7 mouse cellular contexts compared by ENCODE assay signal in genomic region chr5:134747512-134747893, GRCm38 (mm10). TPM values are rescaled to one million over a fixed set of nuclear protein-coding genes. Genes with fewer than 3 reads are reported as not detected.
DNase-seq lines count a peak whose midpoint lies in the region; ATAC-seq and TF ChIP-seq lines count a peak whose summit lies in the region.

No protein-coding gene starts in this region.

- H3K4me1 ChIP-seq in forebrain, embryonic 11.5 days (replicated peaks; ENCODE audit: control insufficient read depth, insufficient read depth, low read length), result peaks cover 5% of the 10 kb centered on the region; the same call in 1 of the 2 replicates
- peaks cover 21% of the 10 kb centered on the region for H3K4me1 ChIP-seq in heart, embryonic 15.5 days (replicated peaks)
- H3K4me1 ChIP-seq in liver, adult 2 months (ENCODE audit: control insufficient read depth, insufficient read depth, low read length), result peaks cover 4% of the 10 kb centered on the region; the same call in 1 of the 2 replicates
- H3K4me1 ChIP-seq in neural tube, embryonic 12.5 days, result peaks cover 11% of the 10 kb centered on the region

- H3K4me3 ChIP-seq in forebrain, embryonic 11.5 days (ENCODE audit: low read depth, low read length), result peak overlapping the region; percentile 33
- H3K4me3 ChIP-seq in heart, embryonic 15.5 days, result peak overlapping the region; percentile 57
- H3K4me3 ChIP-seq in liver, adult 2 months (ENCODE audit: insufficient read depth, low read depth, low read length), result no peak overlapping the region
- H3K4me3 ChIP-seq in neural tube, embryonic 12.5 days, result peak overlapping the region; percentile 36

- peaks cover 2% of the 10 kb centered on the region; the same call in 1 of the 2 replicates for H3K27me3 ChIP-seq in forebrain, embryonic 11.5 days (ENCODE audit: control insufficient read depth, insufficient read depth, low read length)
- peaks cover 17% of the 10 kb centered on the region for H3K27me3 ChIP-seq in heart, embryonic 15.5 days
- H3K27me3 ChIP-seq in liver, adult 2 months (ENCODE audit: control insufficient read depth, insufficient read depth, low read length), result no peaks in the 10 kb centered on the region
- 0 out of 2 replicates have a peak, but pooled peaks cover 9% of the 10 kb centered on the region for H3K27me3 ChIP-seq in neural tube, embryonic 12.5 days (replicated peaks)

- H3K36me3 ChIP-seq in forebrain, embryonic 11.5 days (ENCODE audit: control insufficient read depth, insufficient read depth, low read length), result no peaks in the 10 kb centered on the region
- no peaks in the 10 kb centered on the region for H3K36me3 ChIP-seq in heart, embryonic 15.5 days
- no peaks in the 10 kb centered on the region for H3K36me3 ChIP-seq in liver, adult 2 months (ENCODE audit: control insufficient read depth, insufficient read depth, low read length)
- H3K36me3 ChIP-seq in neural tube, embryonic 12.5 days, result no peaks in the 10 kb centered on the region

- TF ChIP-seq CTCF in liver, adult 2 months (IDR thresholded peaks at IDR 0.05; ENCODE audit: low read depth, low read length), result no peak

- TF ChIP-seq POLR2A in liver, adult 2 months (IDR thresholded peaks at IDR 0.05; ENCODE audit: extremely low read depth, insufficient read depth, low read length), result no peak

- no peaks in the 10 kb centered on the region for H3K9me3 ChIP-seq in forebrain, embryonic 11.5 days (ENCODE audit: control insufficient read depth, low read length)
- no peaks in the 10 kb centered on the region for H3K9me3 ChIP-seq in heart, embryonic 15.5 days (replicated peaks)
- H3K9me3 ChIP-seq in neural tube, embryonic 12.5 days, result no peaks in the 10 kb centered on the region

- ATAC-seq in forebrain, embryonic 11.5 days (replicated peaks; ENCODE audit: low FRiP score), result peak; percentile 74
- peak; percentile 87 for ATAC-seq in heart, embryonic 15.5 days (replicated peaks; ENCODE audit: insufficient number of reproducible peaks, insufficient read depth, low FRiP score, low read depth)
- peak; percentile 66 for ATAC-seq in neural tube, embryonic 12.5 days (ENCODE audit: low FRiP score, low read depth)

- DNase-seq in cerebellum, adult 11-12 months, result peak; percentile 43
- DNase-seq in forebrain, embryonic 11.5 days (ENCODE audit: low spot score), result peak; percentile 63
- peak; percentile 92 for DNase-seq in kidney, postnatal 10 days
- no peak for DNase-seq in liver, adult 2 months (ENCODE audit: extremely low read depth, low read depth, low spot score)
- peak; percentile 58 for DNase-seq in urinary bladder, adult 2 months (ENCODE audit: low spot score)

- H3K4me2 ChIP-seq in forebrain, embryonic 11.5 days (ENCODE audit: low read depth, low read length, severe bottlenecking), result peak overlapping the region; percentile 73
- H3K4me2 ChIP-seq in heart, embryonic 15.5 days, result peak overlapping the region; percentile 84
- H3K4me2 ChIP-seq in neural tube, embryonic 12.5 days (replicated peaks), result peak overlapping the region; percentile 79

- H3K79me2 ChIP-seq in liver, adult 2 months (ENCODE audit: control insufficient read depth, insufficient read depth, low read length), result no peaks in the 10 kb centered on the region

- no peak overlapping the region for H3K27ac ChIP-seq in forebrain, embryonic 11.5 days (ENCODE audit: low read depth, low read length)
- peak overlapping the region; percentile 72 for H3K27ac ChIP-seq in heart, embryonic 15.5 days
- peak overlapping the region; percentile 23; the same call in 1 of the 2 replicates for H3K27ac ChIP-seq in liver, adult 2 months (replicated peaks; ENCODE audit: insufficient read depth, low read depth, low read length)
- no peak overlapping the region for H3K27ac ChIP-seq in neural tube, embryonic 12.5 days

- 11% methylated on average over 5 of the region's 11 CpGs for WGBS in forebrain, embryonic 11.5 days
- WGBS in heart, embryonic 15.5 days, result 3% methylated on average over 7 of the region's 11 CpGs
- 7% methylated on average over 5 of the region's 11 CpGs for WGBS in liver, adult 2 months
- 6% methylated on average over 6 of the region's 11 CpGs for WGBS in neural tube, embryonic 12.5 days

- peak overlapping the region; percentile 58 for H3K9ac ChIP-seq in forebrain, embryonic 11.5 days (ENCODE audit: low read length)
- H3K9ac ChIP-seq in heart, embryonic 15.5 days, result 0 out of 2 replicates have a peak overlapping the region, but pooled peaks have one; percentile 28
- H3K9ac ChIP-seq in liver, adult 2 months (ENCODE audit: low read depth, low read length), result no peak overlapping the region
- H3K9ac ChIP-seq in neural tube, embryonic 12.5 days, result peak overlapping the region; percentile 57

RNA-seq across cellular contexts. Expression of gene Eln, which starts 0.4 kb away (rescaled TPM):
- 1.3 and 2.2 TPM in 2 replicates for polyA plus RNA-seq in forebrain, embryonic 11.5 days (2014; fragmentation: Nextera tagmentation; extraction: Ambion mirVana)
- polyA plus RNA-seq in heart, embryonic 15.5 days (2015; fragmentation: Nextera tagmentation; extraction: Ambion mirVana), result 683 and 1,118 TPM in 2 replicates
- total RNA-seq in liver, adult 2 months (2014; rRNA removed), result 0.37 and 0.60 TPM in 2 replicates
- 4.0 and 5.2 TPM in 2 replicates for polyA plus RNA-seq in liver, adult 2 months (2012; rRNA removed)
- polyA plus RNA-seq in neural tube, embryonic 12.5 days (2016; fragmentation: Nextera tagmentation; extraction: Ambion mirVana), result 6.0 and 6.6 TPM in 2 replicates
- polyA plus RNA-seq in urinary bladder, adult 2 months (2012; rRNA removed), result 75.6 and 76.3 TPM in 2 replicates

RNA-seq across cellular contexts. Expression of gene Limk1, which starts 59.1 kb away (rescaled TPM):
- 11.2 and 11.8 TPM in 2 replicates for polyA plus RNA-seq in forebrain, embryonic 11.5 days (2014; fragmentation: Nextera tagmentation; extraction: Ambion mirVana)
- polyA plus RNA-seq in heart, embryonic 15.5 days (2015; fragmentation: Nextera tagmentation; extraction: Ambion mirVana), result 3.3 and 5.4 TPM in 2 replicates
- 0.83 and 1.1 TPM in 2 replicates for total RNA-seq in liver, adult 2 months (2014; rRNA removed)
- 2.1 and 2.7 TPM in 2 replicates for polyA plus RNA-seq in liver, adult 2 months (2012; rRNA removed)
- 18.8 and 24.3 TPM in 2 replicates for polyA plus RNA-seq in neural tube, embryonic 12.5 days (2016; fragmentation: Nextera tagmentation; extraction: Ambion mirVana)
- 10.6 and 12.6 TPM in 2 replicates for polyA plus RNA-seq in urinary bladder, adult 2 months (2012; rRNA removed)

Comparison
In these comparisons a context has a peak if more than half of its experiments do, and no peak if none do; other contexts are left out.
1. H3K27ac ChIP-seq: peak in heart, embryonic 15.5 days (single experiment) and liver, adult 2 months (single experiment); none in forebrain, embryonic 11.5 days (single experiment) and neural tube, embryonic 12.5 days (single experiment).
2. RNA of gene Eln, which starts 0.4 kb away (polyA plus RNA-seq): 683 to 1,118 TPM in heart, embryonic 15.5 days and 75.6 to 76.3 TPM in urinary bladder, adult 2 months; 6.0 to 6.6 TPM in neural tube, embryonic 12.5 days, 4.0 to 5.2 TPM in liver, adult 2 months and 1.3 to 2.2 TPM in forebrain, embryonic 11.5 days; every median in the first group is over 10 times any median in the second.
3. Peak in every context shown above with its lines, with median percentiles within 50 percentile points of each other: ATAC-seq and H3K4me2 ChIP-seq.